Mouse (Mus musculus) fibroblast of lung, adult 2 months (primary cell): ENCODE measurements around the gene Rxfp1.

Source experiments
- DNase-seq: peaks from one replicate; pipeline ENCODE4 v3.0.0-alpha.2; 2011; ENCODE audit warnings: low read depth

Gene Rxfp1

DNA sequence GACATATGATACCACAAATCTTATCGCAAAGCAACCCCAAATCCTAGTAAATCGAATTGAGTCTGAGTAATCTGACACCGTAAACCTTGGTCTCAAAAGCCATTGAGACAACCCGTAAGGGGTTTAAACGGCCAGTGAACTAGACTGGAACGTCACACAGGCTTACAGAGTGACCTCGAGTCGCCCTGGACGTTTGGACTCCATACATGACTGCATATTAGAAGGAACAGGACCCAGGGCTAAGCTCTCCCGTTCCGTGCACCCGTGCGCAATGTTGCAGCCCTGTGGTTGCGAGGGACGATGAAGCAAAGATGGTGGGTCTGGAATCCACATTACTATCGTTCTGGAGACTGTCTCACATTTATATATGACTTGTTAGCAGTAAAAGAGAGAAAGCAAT, 65.5 kb downstream of the Rxfp1 start:
- DNase-seq = no peak

DNA sequence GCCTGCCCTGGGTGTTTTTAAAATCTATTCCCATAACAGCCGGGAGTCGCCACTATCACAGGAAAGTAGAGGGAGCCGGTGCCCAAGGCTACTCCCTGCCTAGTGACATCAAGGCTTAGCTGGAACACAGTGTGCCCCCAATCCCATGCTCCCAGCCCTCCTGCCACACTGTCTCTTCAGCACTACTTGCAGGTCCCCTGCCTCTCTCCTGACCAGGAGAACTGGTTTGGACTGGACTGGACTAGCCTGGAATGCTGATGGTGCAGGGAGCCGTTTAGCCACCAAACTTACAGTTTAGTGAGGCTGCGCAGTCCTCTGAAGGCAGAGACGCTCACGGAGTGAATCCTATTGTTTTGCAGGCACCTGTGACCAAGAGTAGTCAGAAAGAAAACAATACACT, 67.1 kb downstream of the Rxfp1 start:
- DNase-seq = no peak

DNA sequence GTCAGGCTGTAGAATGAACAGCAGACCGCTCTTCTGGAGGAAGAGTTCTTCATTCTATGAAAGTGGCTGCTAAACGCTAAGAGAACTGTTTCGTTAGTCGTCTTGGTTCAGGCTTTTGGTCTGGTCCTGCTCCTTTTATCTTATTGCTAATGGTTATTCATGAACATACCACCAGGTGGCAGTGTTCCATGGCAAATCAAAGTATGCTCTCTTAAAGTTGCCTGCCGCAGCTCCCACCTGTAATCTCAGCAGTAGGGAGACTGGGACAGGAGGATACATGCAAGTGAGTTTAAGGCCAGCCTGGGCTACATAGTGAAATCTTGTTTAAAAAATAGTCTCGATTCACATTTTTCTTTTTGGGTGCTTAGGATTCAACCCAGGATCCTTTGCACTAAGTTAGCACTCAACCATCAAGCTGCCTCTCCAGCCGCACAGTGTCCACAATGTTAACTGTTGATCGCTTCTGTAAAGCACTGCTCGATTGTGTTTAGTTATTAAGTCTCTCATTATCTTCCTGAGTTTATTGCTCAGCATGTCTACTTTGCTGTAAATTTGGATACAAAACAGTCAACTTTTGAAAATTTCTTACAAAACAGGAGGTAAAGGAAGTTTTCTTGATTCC, 72.8 kb downstream of the Rxfp1 start:
- DNase-seq = peak; percentile 23

DNA sequence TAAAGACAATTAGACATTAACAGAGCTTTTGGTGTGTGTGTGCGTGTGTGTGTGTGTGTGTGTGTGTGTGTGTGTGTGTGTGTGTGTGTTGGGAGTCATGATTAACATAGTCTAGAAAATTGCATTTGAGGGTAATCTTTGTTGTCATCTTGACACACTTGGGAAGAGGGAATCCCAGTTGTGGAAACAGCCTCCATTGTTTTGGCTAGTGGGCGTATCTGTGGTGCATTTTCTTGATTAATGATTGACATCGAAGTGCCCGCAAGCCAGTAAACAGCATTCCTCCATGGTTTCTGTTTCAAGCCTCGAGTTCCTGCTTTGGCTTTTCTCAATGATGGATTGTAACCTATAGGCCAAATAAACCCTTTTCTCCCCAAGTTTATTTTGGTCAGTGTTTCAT, 81.0 kb downstream of the Rxfp1 start:
- no peak for DNase-seq

DNA sequence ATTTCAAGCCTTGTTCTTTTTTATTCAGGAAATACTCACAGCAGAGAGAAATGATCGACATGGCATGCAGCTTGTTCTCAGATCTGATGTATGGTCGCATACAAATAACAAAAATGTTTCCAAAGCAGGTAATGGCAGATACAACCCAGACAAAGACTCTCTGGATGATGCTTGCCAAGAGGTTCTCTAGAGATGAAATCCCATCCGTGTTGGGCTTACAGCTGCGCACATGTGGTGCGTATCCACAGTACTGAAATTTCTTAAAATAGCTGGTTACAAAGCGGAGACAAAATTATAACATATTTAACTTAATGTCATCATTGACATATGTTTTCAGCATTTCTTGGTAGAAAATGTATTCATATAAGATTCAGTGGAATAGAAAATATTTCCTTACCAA, 85.6 kb downstream of the Rxfp1 start:
- DNase-seq = no peak

DNA sequence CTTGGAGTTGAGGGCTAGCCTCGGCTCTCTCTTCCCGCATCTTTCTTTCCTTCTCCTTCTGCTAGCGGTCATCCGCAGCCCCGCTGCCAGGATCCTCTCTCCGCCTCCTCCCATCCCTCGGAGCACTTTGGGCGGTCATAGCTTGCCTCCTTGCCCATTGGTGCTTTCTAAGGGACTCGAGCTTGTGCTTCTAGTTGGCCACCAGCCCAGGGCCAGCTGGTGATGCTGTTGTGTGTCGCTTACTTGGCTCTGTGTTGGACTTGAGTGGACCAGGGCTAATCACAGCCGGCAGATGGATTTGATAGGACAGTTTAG, 108.3 kb downstream of the Rxfp1 start, which contains the start of gene Etfdh:
Gene Etfdh, minus strand, starts transcription at position 85 of the 315 bp plus-strand sequence.
- DNase-seq = peak; percentile 38

DNA sequence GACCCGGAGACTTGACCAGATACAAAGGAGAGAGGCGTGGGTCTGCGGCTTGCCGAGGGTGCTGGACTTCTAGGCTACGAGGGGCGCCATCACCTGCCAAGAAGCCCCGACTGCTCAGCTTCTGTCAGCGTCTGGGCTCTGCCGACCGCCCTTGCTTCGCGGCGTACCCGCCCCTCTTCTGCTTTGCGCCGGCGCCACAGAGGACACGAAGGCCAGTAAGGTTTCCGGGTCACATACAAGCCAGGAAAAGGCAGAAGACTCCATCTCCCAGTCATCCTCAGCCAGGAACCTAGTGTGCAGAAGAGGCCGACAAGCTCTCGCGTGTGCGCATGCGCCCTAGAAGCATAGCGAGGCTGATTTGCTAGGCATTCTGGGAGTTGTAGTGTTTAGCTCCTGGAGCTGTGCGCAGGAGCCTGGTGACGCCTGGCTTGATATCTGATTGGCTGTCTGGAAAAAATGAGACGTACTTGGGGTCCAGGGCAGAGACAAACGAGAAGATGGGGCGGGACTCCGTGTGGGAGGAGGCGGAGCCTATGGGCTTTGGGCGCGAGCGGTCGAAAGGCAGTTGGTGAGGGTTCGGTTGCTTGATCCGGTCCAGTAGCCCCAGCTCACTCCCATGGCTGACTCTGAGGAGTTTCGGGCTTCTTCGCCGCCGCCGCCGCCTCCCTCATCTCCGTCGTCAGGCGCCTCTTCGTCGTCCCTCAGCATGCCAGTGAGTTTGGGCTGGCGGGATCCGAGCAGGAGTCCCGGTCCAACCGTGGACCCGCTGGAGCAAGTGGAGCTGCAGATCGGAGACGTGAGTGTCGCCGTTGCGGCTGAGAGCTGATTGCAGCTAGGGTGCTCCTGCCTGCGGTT, 108.9 kb downstream of the Rxfp1 start, which contains the start of gene 4930579G24Rik:
Gene 4930579G24Rik, plus strand, starts transcription at position 519 of the 855 bp plus-strand sequence.
- peak; percentile 100 for DNase-seq

DNA sequence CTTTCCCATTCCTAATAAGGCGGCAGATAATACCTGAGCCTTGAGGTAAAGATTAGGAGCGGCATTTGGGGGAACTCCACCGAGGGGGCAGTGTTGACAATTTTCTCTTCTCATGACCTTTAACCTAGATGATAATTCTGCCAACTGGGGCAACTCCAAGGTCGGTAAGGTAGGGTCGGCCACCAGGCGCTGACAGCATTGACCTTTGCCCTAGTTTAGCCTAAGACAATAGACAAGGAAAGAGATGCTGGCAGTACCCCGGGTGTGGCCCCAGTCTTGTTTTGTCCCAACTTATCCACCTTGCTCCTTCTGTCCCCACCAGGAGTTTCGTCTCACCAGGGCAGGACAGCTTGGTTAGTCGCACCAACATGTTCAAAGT, 109.5 kb downstream of the Rxfp1 start:
- DNase-seq = no peak

DNA sequence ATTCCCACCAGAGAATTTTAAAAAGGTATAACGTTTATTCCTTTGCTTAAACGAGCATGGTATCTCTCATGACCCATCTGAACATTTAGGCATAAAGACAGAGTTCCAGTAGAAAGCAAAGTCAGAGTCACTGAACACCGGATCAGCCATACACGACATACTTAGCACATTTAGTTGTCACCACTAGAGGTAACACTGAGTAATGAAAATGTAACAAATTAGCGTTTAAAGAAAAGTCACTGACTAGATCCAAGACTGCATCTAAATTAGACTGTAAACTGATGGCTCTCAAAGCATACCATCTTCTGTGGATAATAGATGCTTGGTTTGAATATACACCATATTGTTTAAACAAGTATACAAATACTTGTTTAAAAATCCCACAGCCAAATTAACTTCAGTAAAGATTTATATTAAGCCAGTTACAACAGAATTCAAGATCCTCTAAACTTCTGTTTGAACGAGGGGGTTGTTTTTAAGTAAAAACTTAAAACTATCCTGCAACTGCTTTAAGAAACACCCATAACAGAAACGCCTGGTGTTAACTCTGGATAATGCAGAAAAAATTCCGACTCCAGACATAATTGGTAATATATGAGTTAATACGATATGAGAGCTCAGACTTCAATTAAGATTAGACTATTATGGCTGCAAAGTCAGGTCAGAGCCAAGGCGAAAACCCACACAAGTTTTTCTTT, 110.0 kb downstream of the Rxfp1 start:
- no peak for DNase-seq

DNA sequence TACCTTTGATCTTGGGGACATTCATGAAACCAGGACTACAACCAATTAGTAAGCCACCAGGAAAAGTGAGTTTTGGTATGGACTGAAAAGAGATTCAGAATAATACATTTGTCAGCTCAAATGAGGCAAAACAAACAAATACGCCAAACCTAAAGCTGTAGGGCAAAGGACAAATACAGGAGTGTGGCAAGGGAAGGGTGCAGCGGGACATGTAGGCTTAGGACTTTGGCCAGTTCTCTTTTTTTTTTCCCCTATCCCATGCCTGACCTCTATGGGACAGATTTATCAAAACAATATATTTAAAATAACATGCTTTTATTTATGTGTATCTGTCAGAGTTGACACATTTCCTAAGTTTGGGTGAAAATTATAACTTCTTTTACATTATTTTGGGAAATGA, 127.8 kb downstream of the Rxfp1 start:
- no peak for DNase-seq

DNA sequence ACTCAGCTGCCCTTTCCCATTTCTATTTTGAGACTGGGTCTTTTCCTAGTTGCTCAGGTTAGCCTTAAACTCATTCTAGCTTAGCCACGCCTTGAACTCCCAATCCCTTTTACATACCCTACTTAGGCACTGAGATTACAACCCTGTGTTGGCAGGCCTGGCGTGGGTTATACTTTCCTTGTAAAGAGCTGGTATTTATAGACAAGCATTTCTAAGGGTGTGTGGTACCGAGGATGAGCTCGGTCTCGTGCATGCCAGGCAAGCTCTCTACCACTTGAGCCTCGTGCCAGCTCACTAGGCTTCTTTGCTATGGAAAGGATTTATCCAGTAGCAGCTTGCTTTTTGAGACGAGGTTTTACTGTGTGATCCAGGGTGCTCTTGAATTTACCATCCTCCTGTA, 142.2 kb downstream of the Rxfp1 start:
- no peak for DNase-seq

DNA sequence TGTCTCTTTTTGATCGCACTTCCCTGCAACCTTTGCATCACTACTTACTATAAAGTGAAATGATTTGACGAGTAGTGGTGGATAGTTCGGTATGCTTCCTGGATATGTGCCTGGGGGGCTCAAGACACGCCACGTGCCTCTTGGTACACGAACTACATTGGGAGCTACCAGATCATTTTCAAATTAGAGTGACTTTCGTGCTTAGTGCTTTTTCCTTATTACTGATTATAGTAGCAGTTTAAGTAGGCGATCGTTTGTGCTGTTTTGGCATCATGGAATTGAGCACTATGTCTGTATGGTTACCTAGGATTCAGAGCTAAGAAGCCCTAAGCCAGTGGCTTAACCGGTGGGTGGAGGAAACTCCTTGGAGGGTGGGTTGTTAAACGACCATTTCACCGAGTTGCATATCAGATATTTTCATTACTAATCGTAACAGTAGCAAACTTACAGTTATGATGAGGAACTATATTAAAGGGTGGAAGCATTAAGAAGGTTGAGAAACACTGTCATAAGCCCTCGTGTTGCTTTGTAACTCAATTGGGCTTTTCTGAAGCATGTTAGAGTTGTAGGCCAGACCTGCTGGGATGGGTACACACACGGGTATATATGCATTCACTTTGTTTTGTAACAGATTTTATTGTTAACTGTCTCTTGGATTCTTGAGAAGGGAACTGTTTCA, 145.7 kb downstream of the Rxfp1 start:
- no peak for DNase-seq
